Mouse (Mus musculus) macrophage (primary cell): ENCODE results near the gene Tsku. TPM values are rescaled to one million over a fixed set of nuclear protein-coding genes. Genes with fewer than 3 reads are reported as not detected.

Experiments used
- H3K27ac ChIP-seq: fragments of 350-480 bp; formaldehyde crosslinking; 2 replicates; pipeline ENCODE4 v1.9.0; 2021
- H3K36me3 ChIP-seq: fragments of 350-480 bp; formaldehyde crosslinking; 2 replicates; pipeline ENCODE4 v1.9.0; 2021; ENCODE audit errors: inconsistent target
- H3K4me3 ChIP-seq: fragments of 350-480 bp; formaldehyde crosslinking; 2 replicates; pipeline ENCODE4 v1.9.0; 2021; ENCODE audit errors: inconsistent target
- H3K79me2 ChIP-seq: fragments of 350-480 bp; formaldehyde crosslinking; 2 replicates; pipeline ENCODE4 v1.9.0; 2021; ENCODE audit errors: inconsistent target
- WGBS: methylation state at CpG from one replicate; pipeline ENCODE4 v1.1.7; 2026; ENCODE audit warnings: inconsistent platforms; ENCODE audit not compliant: missing documents; 5-methylcytosine and 5-hydroxymethylcytosine counted together
- polyA plus RNA-seq: library from polyadenylated mRNA; stranded (reverse); fragments of 250-400 nt; gene quantifications from 3 replicates; pipeline ENCODE4 v1.2.4, GENCODE M21; 2018; ENCODE audit warnings: inconsistent platforms
- total RNA-seq, 78 experiments: library from RNA; depleted of rRNA; stranded (reverse); fragments of 250-400 nt; gene quantifications; 1 replicate in 9 of 78; 2 replicates in 24 of 78; 3 replicates in 43 of 78; 4 replicates in 2 of 78; pipeline ENCODE4 v1.2.4; 2018; ENCODE audit warnings: inconsistent platforms in 56 of 78

The Tsku gene
- 1 to 10 TPM in 21 of 26 experiments, under 1 TPM in 5; 0.33 to 8.1 (median 2.2) TPM for total RNA-seq (2018; cell fraction: chromatin; rRNA removed)
- 1 to 10 TPM; 2.4 to 8.5 (median 5.0) TPM for total RNA-seq (2018; cell fraction: cytosol; rRNA removed)
- total RNA-seq (2018; cell fraction: nucleus; rRNA removed): 1 to 10 TPM; 2.2 to 9.8 (median 4.5) TPM
- polyA plus RNA-seq: 3.6 to 10.4 TPM (median 4.7 TPM) in 3 replicates

DNA sequence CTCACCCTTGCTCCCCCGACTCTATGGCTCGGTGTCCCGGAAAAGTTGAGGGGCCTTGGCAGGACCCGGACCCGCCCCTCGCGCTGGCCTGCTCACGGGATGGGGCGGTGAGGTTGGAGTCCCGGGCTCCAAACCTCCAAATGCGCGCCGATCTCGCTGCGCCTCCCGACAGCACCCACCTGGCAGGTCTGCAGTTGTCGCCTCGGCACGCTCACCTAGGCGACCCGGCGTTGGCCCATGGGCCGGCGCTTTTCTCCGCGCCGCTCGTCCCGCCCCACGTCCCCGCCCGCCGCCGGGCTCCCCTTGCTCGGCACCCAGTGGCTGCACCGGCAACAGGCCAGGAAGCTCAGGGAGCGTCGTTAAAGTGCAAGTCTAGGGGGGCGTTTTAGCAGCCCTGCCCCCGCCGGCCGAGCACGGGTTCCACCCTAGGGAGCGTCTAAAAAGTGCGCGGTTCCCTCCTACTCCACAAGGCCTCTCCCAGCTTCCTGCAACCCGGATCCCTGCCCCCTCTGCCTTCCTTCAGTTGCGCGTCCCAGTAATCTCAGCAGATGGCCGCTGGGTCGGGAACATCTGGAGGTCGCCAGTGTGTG, at the start of gene Tsku:
Gene Tsku (minus strand): TSS at position 266 of the 590 bp plus-strand sequence.
- under 1% methylated on average over 43 of the region's 52 CpGs for WGBS
- peak within 1 kb of the TSS; percentile 59 for H3K27ac ChIP-seq
- H3K4me3 ChIP-seq: peak within 1 kb of the TSS; percentile 37
- no peaks in the 10 kb centered on the region for H3K79me2 ChIP-seq
- H3K36me3 ChIP-seq: no peaks in the 10 kb centered on the region

DNA sequence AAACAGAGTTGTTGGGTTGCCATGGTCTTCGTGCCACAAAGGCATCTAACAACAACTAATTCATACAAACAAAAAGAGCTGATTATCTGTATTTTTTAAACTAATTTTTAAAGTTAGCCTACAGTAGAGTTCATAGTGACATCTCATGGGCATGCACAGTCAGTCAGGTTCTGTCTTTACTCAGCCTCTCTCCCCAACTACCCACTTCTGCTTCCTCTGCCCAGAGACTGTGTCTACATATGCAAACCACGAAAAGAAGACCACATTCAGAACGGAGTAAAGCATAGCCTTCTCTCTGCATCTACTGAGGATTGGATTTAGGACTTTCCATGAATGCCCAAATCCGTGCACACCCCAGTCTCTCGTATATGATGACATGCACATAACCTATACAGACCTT, 46.5 kb upstream of the Tsku start:
- WGBS: 38% methylated on average over 5 of the region's 5 CpGs

DNA sequence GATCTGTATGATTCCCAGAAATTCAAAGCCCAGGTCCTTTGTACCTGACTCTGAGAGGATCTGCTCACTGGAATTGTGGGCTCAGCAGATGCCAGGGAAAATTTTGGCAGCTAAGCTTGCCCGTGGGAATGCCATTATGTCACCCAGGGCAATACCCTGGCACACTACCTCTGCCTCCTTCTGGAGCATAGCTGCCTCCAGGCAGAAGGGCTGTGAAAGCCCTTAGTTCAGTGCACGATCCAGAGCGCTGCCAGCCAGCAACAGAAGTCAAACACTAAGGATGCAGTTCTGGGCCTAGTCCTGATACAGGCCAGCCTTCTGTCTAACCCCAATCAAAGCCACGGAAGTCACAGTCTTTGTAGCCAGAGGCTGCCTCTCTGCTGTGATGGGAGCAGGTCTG, 42.9 kb upstream of the Tsku start:
- Histone ChIP-seq H3K27ac (no peak overlapping the region), H3K36me3 (no peaks in the 10 kb centered on the region), H3K4me3 (no peak overlapping the region), H3K79me2 (no peaks in the 10 kb centered on the region)
- 82% methylated on average over 4 of the region's 4 CpGs for WGBS

More for the DNA sequence above, 46.5 kb upstream of the Tsku start:
- no peak overlapping the region for H3K4me3 ChIP-seq
- no peak overlapping the region for H3K27ac ChIP-seq
- no peaks in the 10 kb centered on the region for H3K36me3 ChIP-seq
- no peaks in the 10 kb centered on the region for H3K79me2 ChIP-seq

DNA sequence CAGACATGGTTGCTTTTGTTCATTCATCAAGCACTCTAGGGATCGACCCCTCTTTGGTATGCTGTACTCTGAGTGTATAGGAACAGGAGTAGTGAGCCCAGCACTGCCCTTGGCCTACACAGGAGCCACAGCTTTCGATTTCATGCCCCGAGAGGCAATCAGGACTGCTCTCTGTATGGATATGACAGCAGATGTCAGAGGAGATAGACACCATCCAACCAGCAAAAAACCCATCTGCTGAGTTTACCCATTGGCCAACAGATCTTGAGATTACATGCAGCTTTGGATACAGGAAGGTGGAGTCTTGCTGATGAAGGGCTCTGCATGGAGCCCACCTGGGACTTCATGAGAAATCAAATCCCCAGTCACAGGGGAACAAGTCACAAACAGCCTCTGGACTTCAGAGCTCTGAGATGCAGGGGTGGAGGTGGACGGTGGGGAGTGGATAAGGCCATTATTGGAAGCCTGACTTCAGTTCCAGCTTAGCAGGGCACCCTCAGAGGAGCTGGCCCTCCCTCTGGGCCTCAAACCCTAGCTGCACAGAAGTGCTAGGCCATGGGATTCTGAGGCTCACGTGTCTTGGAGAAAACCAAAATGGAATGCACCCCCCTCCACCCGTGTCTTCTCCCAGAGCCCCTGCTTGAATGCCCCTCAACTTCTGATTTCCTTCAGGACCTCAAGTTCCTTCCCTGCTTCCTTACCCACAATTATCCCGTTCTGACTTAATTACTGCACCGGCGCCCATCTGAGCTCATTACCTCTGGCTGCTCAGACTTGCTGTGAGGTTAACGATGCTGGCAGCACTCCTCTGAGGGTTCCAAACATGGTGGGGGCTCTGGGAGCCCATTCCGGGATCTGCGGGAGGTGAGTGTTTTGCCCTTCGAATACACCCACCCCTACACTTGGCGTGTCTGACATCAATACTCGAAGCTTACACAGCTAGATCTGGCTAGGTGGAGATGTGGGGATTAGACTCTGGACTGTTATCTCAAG, 41.8 kb upstream of the Tsku start:
- H3K36me3 ChIP-seq: no peaks in the 10 kb centered on the region
- H3K27ac ChIP-seq: no peak overlapping the region
- no peaks in the 10 kb centered on the region for H3K79me2 ChIP-seq
- H3K4me3 ChIP-seq: no peak overlapping the region
- 96% methylated on average over 15 of the region's 15 CpGs for WGBS

DNA sequence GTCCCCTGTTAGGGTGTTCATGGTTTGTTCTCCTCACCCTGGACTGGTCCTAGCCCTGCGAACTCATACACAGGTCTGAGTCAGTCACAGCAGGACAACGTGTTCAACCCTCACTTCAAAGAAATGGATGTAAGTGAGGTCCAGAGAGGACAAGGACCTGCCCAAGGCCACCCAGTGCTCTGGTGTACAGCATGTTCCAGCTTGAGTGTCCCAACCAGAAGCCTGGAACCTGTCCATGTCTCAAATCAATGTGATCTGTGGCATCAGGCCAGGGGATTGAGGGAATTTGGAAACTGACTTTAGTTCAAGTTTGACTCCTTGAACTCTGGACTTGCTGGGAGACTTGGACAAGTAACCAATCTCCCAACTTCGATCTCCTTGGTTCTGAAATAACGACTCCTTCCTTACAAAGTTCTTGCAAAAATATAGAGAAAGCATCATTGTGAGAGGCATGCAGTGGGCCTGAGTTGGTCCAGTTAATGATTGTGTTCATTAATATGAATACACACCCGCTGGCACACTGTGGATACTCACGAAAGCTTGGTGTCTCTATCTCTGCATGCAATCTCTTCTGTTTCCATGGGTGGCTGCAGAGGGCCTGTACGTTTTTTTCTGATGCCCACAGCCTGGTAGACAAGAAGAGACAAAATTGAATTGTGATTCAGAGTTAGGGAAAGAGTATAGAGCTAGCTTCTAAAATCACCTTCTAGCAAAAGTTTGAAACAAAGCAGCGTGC, 31.5 kb upstream of the Tsku start:
- Histone ChIP-seq H3K79me2 (no peaks in the 10 kb centered on the region), H3K27ac (no peak overlapping the region), H3K36me3 (no peaks in the 10 kb centered on the region), H3K4me3 (no peak overlapping the region)
- 90% methylated on average over 8 of the region's 8 CpGs for WGBS

DNA sequence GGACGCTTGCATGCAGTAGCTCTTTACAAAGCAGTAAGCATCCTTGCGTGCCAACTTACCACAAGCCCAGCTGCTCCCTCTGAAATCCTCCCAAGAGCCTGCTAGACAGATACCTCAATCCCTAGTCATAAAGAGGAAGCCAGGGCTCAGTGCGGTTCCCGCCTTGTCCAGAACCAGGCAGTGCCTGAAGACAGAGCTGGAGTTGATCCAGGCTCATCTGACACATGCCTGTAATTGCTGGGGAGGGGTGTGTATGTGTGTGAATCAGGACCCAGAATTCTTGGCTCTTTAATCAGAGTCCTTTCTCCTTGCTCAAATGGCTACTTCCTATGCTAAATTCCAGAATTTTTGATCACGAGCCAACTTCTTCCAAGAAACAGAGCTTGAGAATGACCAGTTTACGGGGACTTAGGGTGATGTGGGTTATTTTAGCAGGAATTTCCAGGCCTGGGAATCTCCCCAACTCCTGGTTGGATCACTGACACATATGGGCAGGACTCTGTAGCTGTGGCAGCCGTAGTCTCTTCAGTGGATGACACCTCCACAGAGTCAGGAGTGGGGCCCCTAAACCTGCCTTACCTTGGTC, 30.3 kb upstream of the Tsku start:
- Histone ChIP-seq H3K27ac (no peak overlapping the region), H3K4me3 (no peak overlapping the region), H3K36me3 (no peaks in the 10 kb centered on the region), H3K79me2 (no peaks in the 10 kb centered on the region)
- 89% methylated on average over 7 of the region's 7 CpGs for WGBS

DNA sequence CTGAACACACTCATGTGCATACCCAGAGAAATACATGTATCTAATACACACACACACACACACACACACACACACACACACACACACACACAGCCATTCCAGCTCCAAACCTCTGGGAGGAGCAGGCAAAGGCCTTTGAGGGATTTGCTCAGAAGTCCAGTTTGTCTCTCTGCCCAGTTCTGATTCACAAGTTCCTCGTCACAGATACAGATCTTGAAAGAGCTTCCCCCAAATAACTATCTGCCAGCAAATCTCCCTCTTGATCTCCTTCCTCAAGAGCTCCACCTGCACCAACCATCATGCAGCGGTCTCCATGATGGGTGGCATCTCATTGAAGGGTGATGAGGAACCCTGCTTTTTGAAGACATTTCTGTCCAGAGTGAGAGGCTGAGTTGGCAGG, 29.4 kb upstream of the Tsku start:
- Histone ChIP-seq H3K27ac (no peak overlapping the region), H3K36me3 (no peaks in the 10 kb centered on the region), H3K4me3 (no peak overlapping the region), H3K79me2 (no peaks in the 10 kb centered on the region)
- WGBS: 46% methylated on average over 2 of the region's 2 CpGs

DNA sequence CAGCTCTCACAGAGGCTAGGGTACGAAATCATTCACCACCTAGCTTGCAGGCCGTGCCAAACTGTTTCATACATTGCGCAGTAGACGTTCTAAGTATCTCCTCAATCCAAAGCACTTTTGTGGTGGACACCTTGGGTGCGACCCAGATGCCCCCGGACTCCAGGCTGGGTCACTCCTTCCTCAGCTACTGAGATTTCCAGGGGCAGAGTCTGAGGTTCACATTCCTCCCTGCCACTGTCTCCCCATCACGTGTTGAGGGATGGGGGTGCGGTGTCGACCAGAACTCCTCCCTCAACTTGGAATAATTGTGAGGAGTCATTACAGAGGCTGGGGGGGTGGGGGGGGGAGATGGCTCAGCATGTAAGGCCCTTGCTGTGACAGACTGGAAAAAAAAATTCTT, 28.5 kb upstream of the Tsku start:
- 94% methylated on average over 7 of the region's 9 CpGs for WGBS
- H3K4me3 ChIP-seq: no peak overlapping the region
- H3K79me2 ChIP-seq: no peaks in the 10 kb centered on the region
- H3K36me3 ChIP-seq: no peaks in the 10 kb centered on the region
- H3K27ac ChIP-seq: no peak overlapping the region

DNA sequence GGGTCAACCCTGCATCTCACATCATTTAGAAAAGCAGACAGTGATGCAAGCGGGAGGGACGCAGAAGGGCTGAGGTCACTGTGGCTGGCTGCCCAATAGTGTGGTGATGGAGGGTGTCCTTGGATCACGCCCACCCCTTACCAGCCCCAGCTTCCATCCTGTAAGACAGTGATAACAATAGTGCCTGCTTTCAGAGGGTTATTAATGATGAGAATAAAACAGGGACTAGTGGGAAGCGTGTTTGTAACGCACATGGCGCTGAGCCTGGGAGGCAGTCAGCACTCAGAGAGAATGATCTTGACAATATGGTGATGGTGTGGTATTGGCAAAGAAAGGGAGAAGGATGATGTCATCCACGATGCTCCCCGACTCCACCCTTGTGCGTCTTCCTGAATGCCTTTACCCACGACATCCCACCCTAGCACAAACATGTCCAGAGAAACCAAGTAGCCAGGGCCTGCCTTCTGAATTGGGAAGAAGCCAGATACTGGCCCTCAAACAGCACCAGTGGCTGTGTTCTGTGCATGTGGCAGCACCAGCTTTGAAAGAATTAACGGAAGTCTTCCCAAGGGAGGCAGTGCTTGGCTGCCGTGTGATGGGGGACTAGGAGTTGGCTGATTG, 27.9 kb upstream of the Tsku start:
- Histone ChIP-seq H3K27ac (no peak overlapping the region), H3K4me3 (no peak overlapping the region), H3K36me3 (no peaks in the 10 kb centered on the region), H3K79me2 (no peaks in the 10 kb centered on the region)
- WGBS: 89% methylated on average over 12 of the region's 12 CpGs

DNA sequence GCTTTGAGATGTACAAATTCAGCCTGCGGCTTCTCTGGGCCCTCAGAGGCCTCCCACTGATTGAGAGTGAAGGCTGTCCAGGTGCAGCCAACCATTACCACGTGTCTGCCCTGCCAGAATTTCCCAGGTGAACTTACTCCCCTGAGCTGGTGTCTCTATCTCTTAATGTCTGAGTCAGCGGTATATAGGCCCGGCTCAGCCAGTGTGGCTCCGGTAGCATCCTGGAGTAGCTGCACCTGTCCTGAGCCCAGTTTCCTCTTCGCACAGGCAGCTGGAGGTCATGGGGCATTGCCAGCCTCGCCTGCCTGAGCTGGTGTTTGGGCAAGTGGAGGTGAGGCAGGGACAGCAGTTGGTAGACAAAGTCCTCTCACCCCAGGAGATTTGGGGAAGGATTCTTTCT, 26.1 kb upstream of the Tsku start:
- 89% methylated on average over 7 of the region's 7 CpGs for WGBS
- H3K36me3 ChIP-seq: no peaks in the 10 kb centered on the region
- no peak overlapping the region for H3K27ac ChIP-seq
- H3K79me2 ChIP-seq: no peaks in the 10 kb centered on the region
- H3K4me3 ChIP-seq: no peak overlapping the region

DNA sequence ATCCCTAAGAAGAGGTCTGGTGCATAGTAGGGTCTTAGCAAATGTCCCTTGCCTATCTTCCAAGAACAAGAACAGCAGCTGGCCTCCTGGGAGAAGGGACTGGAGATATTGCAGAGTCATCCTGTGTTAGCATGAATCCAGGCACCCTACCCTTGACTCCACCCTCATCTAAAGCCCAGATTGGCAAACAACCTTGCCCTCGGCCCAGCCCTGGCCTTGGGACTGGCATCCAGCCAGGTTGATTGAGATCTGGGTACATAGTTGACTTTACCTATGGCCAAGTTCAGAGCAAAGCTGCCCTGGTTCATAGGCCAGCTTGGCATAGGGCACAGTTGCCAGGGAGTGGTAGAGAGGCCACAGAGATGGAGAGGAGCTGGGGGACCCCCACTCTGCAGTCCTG, 24.0 kb upstream of the Tsku start:
- H3K36me3 ChIP-seq: no peaks in the 10 kb centered on the region
- no peak overlapping the region for H3K27ac ChIP-seq
- H3K79me2 ChIP-seq: no peaks in the 10 kb centered on the region
- WGBS: 27% methylated on average over 1 of the region's 1 CpGs
- no peak overlapping the region for H3K4me3 ChIP-seq

DNA sequence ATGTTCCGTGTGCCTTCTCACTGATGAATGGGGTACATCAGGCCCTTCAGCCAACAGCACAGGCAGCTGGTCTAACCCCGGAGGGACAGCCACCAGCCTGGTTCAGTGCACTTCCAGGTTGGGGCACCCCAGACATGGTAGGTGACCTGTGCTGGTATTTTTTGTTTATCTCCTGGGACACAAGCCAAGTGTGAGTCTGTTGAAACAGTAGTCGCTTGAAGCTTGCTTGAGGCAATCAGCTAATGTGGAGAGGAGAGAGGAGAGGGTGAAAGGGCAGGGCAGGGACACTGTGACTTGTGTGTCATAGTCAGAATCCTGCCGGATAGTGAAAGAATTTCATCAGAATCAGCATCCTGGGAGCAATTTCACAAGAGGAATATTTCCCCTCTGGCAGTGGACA, 22.2 kb upstream of the Tsku start:
- no peak overlapping the region for H3K4me3 ChIP-seq
- H3K36me3 ChIP-seq: no peaks in the 10 kb centered on the region
- WGBS: 72% methylated on average over 4 of the region's 4 CpGs
- H3K27ac ChIP-seq: no peak overlapping the region
- no peaks in the 10 kb centered on the region for H3K79me2 ChIP-seq

DNA sequence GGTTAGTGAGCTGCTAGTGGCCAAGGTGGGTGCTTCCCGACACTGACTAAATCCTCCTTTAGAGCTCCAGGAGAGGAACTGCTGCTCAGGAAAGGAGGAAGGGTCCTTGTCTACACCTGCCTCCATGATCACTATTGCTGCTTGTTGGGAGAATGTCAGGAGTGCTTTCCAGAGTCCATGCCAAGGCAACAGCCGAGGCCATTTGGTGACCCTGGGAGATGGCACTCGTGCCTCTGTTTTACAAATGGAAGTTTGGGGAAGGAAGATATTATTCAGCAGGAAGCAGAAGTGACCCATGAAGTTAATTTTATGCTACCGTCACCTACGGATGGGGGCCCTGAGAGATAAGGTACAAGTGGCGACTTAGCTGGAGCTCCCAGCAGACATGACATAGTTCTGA, 21.7 kb upstream of the Tsku start:
- Histone ChIP-seq H3K27ac (no peak overlapping the region), H3K36me3 (no peaks in the 10 kb centered on the region), H3K4me3 (no peak overlapping the region), H3K79me2 (no peaks in the 10 kb centered on the region)
- WGBS: 49% methylated on average over 6 of the region's 6 CpGs
